Mouse (Mus musculus) T-helper 17 cell (primary cell): ENCODE results near the gene Fbxl17.

ENCODE experiments used
- in situ Hi-C, 2 experiments: fragments of 300-600 bp; cut with MboI, MseI; formaldehyde crosslinking; loops; 1 replicate in 1 of 2; 2 replicates in 1 of 2; pipeline ENCODE4 v1.15.1; 2025; ENCODE audit warnings: high pct_unique_total_duplicates in 2 of 2

The Fbxl17 gene

GRCm38 (mm10) chr17:63070161-63070761 is 429.6 kb downstream of the Fbxl17 start:
- in situ Hi-C loops = no loop called here

GRCm38 (mm10) chr17:63062785-63063184 is 437.0 kb downstream of the Fbxl17 start:
- in situ Hi-C loops = no loop called here

GRCm38 (mm10) chr17:63061786-63062185 is 438.0 kb downstream of the Fbxl17 start:
- in situ Hi-C loops = no loop called here

- in situ Hi-C loops = no loop called here
Observed at GRCm38 (mm10) chr17:63060814-63061213, 439.0 kb downstream of the Fbxl17 start.

- in situ Hi-C loops = no loop called here
Observed at GRCm38 (mm10) chr17:63057740-63058388, 442.0 kb downstream of the Fbxl17 start.

GRCm38 (mm10) chr17:63056976-63057375 is 442.8 kb downstream of the Fbxl17 start:
- in situ Hi-C loops = no loop called here

- in situ Hi-C loops = no loop called here
Observed at GRCm38 (mm10) chr17:63053311-63053710, 446.5 kb downstream of the Fbxl17 start.

GRCm38 (mm10) chr17:63046401-63046800 is 453.4 kb downstream of the Fbxl17 start:
- in situ Hi-C loops = no loop called here

GRCm38 (mm10) chr17:63045297-63045696 is 454.5 kb downstream of the Fbxl17 start:
- in situ Hi-C loops = no loop called here

- in situ Hi-C loops = no loop called here
Observed at GRCm38 (mm10) chr17:63043046-63043675, 456.7 kb downstream of the Fbxl17 start.

- in situ Hi-C loops = no loop called here
Observed at GRCm38 (mm10) chr17:63037562-63037961, 462.3 kb downstream of the Fbxl17 start.

- in situ Hi-C loops = no loop called here
Observed at GRCm38 (mm10) chr17:63033141-63033540, 466.7 kb downstream of the Fbxl17 start.

- in situ Hi-C loops = no loop called here
Observed at GRCm38 (mm10) chr17:63029105-63029504, 470.7 kb downstream of the Fbxl17 start.

GRCm38 (mm10) chr17:63025238-63025637 is 474.6 kb downstream of the Fbxl17 start:
- in situ Hi-C loops = no loop called here

GRCm38 (mm10) chr17:63017605-63018167 is 482.1 kb downstream of the Fbxl17 start:
- in situ Hi-C loops = no loop called here

GRCm38 (mm10) chr17:63012571-63012923 is 487.3 kb downstream of the Fbxl17 start:
- in situ Hi-C loops = no loop called here

GRCm38 (mm10) chr17:63011893-63012570 is 487.8 kb downstream of the Fbxl17 start:
- in situ Hi-C loops = no loop called here

- in situ Hi-C loops = no loop called here
Observed at GRCm38 (mm10) chr17:63010830-63011229, 489.0 kb downstream of the Fbxl17 start.

- in situ Hi-C loops = no loop called here
Observed at GRCm38 (mm10) chr17:63008788-63009187, 491.0 kb downstream of the Fbxl17 start.

- in situ Hi-C loops = no loop called here
Observed at GRCm38 (mm10) chr17:63008277-63008676, 491.5 kb downstream of the Fbxl17 start.

- in situ Hi-C loops = no loop called here
Observed at GRCm38 (mm10) chr17:63007876-63008275, 491.9 kb downstream of the Fbxl17 start.
